Mouse (Mus musculus): ENCODE results near the gene Cdkn2b. TPM values are rescaled to one million over a fixed set of nuclear protein-coding genes. Genes with fewer than 3 reads are reported as not detected.

Gene Cdkn2b
- not detected in 2 replicates for total RNA-seq (2012; rRNA removed)
- not detected in 2 replicates for total RNA-seq (2014; rRNA removed)
- not detected in 2 replicates for polyA plus RNA-seq (2012; ENCODE audit: insufficient read length, low read depth)

DNA sequence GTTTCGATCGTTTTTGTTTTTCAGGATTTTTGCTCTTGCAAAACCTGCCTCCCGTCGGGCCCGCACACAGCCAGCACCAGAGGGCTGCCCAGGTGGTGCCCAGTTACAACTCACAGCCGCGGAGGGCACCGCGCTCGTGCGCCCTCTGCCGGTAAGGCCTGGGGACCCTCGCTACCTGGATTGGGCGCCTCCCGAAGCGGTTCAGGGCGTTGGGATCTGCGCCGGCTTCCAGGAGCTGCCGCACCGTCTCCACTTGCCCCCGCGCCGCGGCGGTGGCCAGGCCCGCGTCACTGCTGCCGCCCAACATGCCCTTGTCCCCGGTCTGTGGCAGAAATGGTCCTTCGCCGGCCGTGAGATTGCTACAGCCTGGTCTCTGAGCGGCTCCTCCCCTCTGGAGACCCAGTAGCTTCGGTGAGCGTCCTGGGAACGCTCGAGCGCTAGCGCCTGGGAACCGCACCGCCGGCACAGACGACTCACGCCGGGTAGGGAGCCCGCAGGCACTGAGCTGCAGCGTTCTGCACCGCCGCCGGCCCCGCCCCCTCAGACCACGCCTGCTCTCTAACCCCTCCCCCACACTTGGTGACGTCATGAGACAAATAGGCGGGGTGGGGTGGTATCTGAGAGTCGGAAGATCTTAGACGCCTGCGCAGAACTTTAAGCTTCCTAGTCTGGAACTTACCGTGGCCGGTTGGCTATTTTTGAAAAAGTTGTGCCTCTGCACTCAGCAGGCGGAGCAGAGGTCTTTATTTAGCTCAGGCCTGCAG lies at the start of gene Cdkn2b:
Gene Cdkn2b, minus strand, starts transcription at position 549 of the 764 bp plus-strand sequence.
- TF ChIP-seq E2F4 (IDR thresholded peaks at IDR 0.05; ENCODE audit: insufficient replicate concordance, low read depth, low read length) = no peak
- TF ChIP-seq POLR2AphosphoS2 (IDR thresholded peaks at IDR 0.05; ENCODE audit: low read depth, low read length) = no peak
- TF ChIP-seq TCF12 (IDR thresholded peaks at IDR 0.05; ENCODE audit: low read depth, low read length) = no peak
- no peak for TF ChIP-seq ZNF384 (IDR thresholded peaks at IDR 0.05; ENCODE audit: low read depth, low read length)
- no peak for TF ChIP-seq BHLHE40 (IDR thresholded peaks at IDR 0.05; ENCODE audit: low read depth, low read length)
- no peak for TF ChIP-seq MAX (IDR thresholded peaks at IDR 0.05; ENCODE audit: low read length)
- no peak for TF ChIP-seq MAFK (IDR thresholded peaks at IDR 0.05; ENCODE audit: insufficient replicate concordance, low read length)
- no peak for TF ChIP-seq GABPA (IDR thresholded peaks at IDR 0.05; ENCODE audit: insufficient replicate concordance, low read depth, low read length)
- TF ChIP-seq CHD1 (IDR thresholded peaks at IDR 0.05; ENCODE audit: low read depth, low read length) = no peak
- TF ChIP-seq NELFE (IDR thresholded peaks at IDR 0.05; ENCODE audit: low read depth, low read length) = no peak
- no peak for TF ChIP-seq ZC3H11A (IDR thresholded peaks at IDR 0.05; ENCODE audit: low read depth, low read length)
- no peak for TF ChIP-seq USF2 (conservative IDR thresholded peaks at IDR 0.05; ENCODE audit: low read depth, low read length)
- TF ChIP-seq HCFC1 (IDR thresholded peaks at IDR 0.05; ENCODE audit: low read depth, low read length) = no peak
- no peak for TF ChIP-seq MXI1 (IDR thresholded peaks at IDR 0.05; ENCODE audit: low read depth, low read length)
- TF ChIP-seq RAD21 (IDR thresholded peaks at IDR 0.05; ENCODE audit: low read depth, low read length) = no peak
- no peak for TF ChIP-seq PAX5 (IDR thresholded peaks at IDR 0.05; ENCODE audit: low read length)
- no peak for TF ChIP-seq KAT2A (IDR thresholded peaks at IDR 0.05; ENCODE audit: insufficient replicate concordance, low read length)
- TF ChIP-seq CTCF (conservative IDR thresholded peaks at IDR 0.05 in 1 of 2, IDR thresholded peaks at IDR 0.05 in 1 of 2; ENCODE audit: low read depth in 2 of 2, low read length in 2 of 2) = no peak
- TF ChIP-seq JUN (IDR thresholded peaks at IDR 0.05; ENCODE audit: insufficient read depth, low read depth, low read length) = no peak
- no peak within 1 kb of the TSS for H3K4me2 ChIP-seq (ENCODE audit: insufficient read depth, low read depth, poor library complexity, severe bottlenecking)
- no peak for DNase-seq (ENCODE audit: extremely low read depth)
- no peaks in the 10 kb centered on the region for H3K9me3 ChIP-seq (replicated peaks; ENCODE audit: low read length)
- H3K36me3 ChIP-seq (replicated peaks in 1 of 2; ENCODE audit: control insufficient read depth in 1 of 2, insufficient read depth in 1 of 2, low read length in 1 of 2) = no peaks in the 10 kb centered on the region
- no peaks in the 10 kb centered on the region for H3K27me3 ChIP-seq (replicated peaks)
- H3K27ac ChIP-seq (ENCODE audit: insufficient read depth, low read depth) = no peak within 1 kb of the TSS
- no peak within 1 kb of the TSS for H3K9ac ChIP-seq (ENCODE audit: insufficient read depth, low read depth)
- H3K4me3 ChIP-seq (replicated peaks in 1 of 3; ENCODE audit: low read depth in 2 of 3, low read length in 2 of 3, poor library complexity in 1 of 3) = no peak within 1 kb of the TSS
- dilution Hi-C loops (cut with MboI; ENCODE audit: extremely low pct_ligation_motif_present, extremely low pct_unique_long_range_greater_than_20kb, low sequenced_read_pairs) (no loop called here), in situ Hi-C loops (cut with MboI; ENCODE audit: low pct_ligation_motif_present, low pct_unique_long_range_greater_than_20kb, low sequenced_read_pairs) (no loop called here)
- no peaks in the 10 kb centered on the region for H3K4me1 ChIP-seq (ENCODE audit: control insufficient read depth in 1 of 2, insufficient read depth in 2 of 2)
- no peaks in the 10 kb centered on the region for H3K79me2 ChIP-seq (replicated peaks; ENCODE audit: control insufficient read depth, extremely low read depth, insufficient read depth, poor library complexity, severe bottlenecking)

DNA sequence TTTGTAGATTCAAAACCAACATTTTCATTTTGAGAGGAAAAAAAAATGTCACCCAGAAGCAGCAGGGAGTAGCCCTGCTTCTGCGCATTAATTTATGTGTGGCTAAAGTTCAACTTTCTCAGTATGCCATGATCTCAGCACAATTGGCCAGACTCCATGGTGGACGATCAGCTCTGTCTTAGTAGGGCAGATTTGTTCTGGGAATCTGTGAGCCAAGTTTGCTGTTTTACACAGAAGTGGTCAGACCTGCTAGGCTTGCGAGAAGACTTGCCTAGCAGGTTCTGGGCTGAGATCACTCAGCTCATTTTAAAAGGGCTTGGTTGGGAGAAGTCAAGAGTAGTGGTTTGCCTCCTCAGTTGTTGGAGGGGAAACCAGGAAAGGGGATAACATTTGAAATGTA lies 49.5 kb upstream of the Cdkn2b start:
- H3K27me3 ChIP-seq (replicated peaks) = no peaks in the 10 kb centered on the region
- no peak overlapping the region for H3K4me3 ChIP-seq (replicated peaks in 1 of 3; ENCODE audit: low read depth in 2 of 3, low read length in 2 of 3, poor library complexity in 1 of 3)
- dilution Hi-C loops (cut with MboI; ENCODE audit: extremely low pct_ligation_motif_present, extremely low pct_unique_long_range_greater_than_20kb, low sequenced_read_pairs) (no loop called here), in situ Hi-C loops (cut with MboI; ENCODE audit: low pct_ligation_motif_present, low pct_unique_long_range_greater_than_20kb, low sequenced_read_pairs) (no loop called here)
- no peaks in the 10 kb centered on the region for H3K9me3 ChIP-seq (replicated peaks; ENCODE audit: low read length)
- no peak for DNase-seq (ENCODE audit: extremely low read depth)
- peaks cover 20 to 58% of the 10 kb centered on the region in 2 experiments for H3K4me1 ChIP-seq (ENCODE audit: control insufficient read depth in 1 of 2, insufficient read depth in 2 of 2)
- peaks cover 2% of the 10 kb centered on the region; the same call in 1 of the 2 replicates for H3K79me2 ChIP-seq (replicated peaks; ENCODE audit: control insufficient read depth, extremely low read depth, insufficient read depth, poor library complexity, severe bottlenecking)
- peak overlapping the region; percentile 92; the same call in 1 of the 2 replicates for H3K4me2 ChIP-seq (ENCODE audit: insufficient read depth, low read depth, poor library complexity, severe bottlenecking)
- no peaks in the 10 kb centered on the region for H3K36me3 ChIP-seq (replicated peaks in 1 of 2; ENCODE audit: control insufficient read depth in 1 of 2, insufficient read depth in 1 of 2, low read length in 1 of 2)
- TF ChIP-seq BHLHE40 (IDR thresholded peaks at IDR 0.05; ENCODE audit: low read depth, low read length) = no peak
- TF ChIP-seq POLR2A (IDR thresholded peaks at IDR 0.05; ENCODE audit: low read depth, low read length) = 0 out of 2 replicates have a peak, but pooled peaks have one; percentile 11
- peak overlapping the region; percentile 99 for H3K9ac ChIP-seq (ENCODE audit: insufficient read depth, low read depth)
- peak overlapping the region; percentile 94 for H3K27ac ChIP-seq (ENCODE audit: insufficient read depth, low read depth)

Measured in CH12.LX (cell line).